In the genomic region with DNA sequence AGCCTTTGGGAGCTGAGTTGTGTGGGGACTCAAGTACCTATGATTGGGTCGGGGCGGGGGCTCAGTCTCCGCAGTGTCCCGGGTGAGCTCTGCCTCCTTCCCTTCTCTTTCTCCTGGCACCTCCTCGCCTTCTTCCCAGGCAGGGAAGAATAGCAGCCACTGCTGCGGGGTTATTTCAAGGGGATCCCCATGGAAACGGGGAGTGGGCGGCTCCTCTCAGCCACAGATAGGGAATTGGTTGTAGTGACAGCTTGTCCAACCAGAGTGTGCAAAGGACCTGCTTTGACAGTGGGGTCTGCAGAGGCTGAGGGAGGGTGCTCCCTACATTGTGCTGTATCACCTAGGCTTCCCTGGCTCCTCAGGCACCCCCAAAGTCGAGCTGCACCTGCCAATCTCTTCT, we compare ENCODE assay signal across 10 mouse cellular contexts. TPM values are rescaled to one million over a fixed set of nuclear protein-coding genes. Genes with fewer than 3 reads are reported as not detected.
DNase-seq lines count a peak whose midpoint lies in the region; ATAC-seq lines count a peak whose summit lies in the region.
"Had no signal": no experiment of that assay in that cellular context is flagged by ENCODE, and none has a peak within 500 bp of the region (broad histone marks: within the 10 kb centered on the region; RNA-seq: fewer than 3 reads in every experiment).

No protein-coding gene starts in this region.

- no peak overlapping the region for H3K4me3 ChIP-seq in neural tube, embryonic 15.5 days (replicated peaks)
- no peak overlapping the region for H3K4me3 ChIP-seq in kidney, embryonic 15.5 days (replicated peaks)
- H3K4me3 ChIP-seq: liver, embryonic 12.5 days had no signal

- H3K27me3 ChIP-seq in neural tube, embryonic 15.5 days (replicated peaks) = no peaks in the 10 kb centered on the region
- peaks cover 39% of the 10 kb centered on the region for H3K27me3 ChIP-seq in kidney, embryonic 15.5 days

- 18% methylated on average over 9 of the region's 9 CpGs for WGBS in neural tube, embryonic 15.5 days
- 36% methylated on average over 9 of the region's 9 CpGs for WGBS in kidney, embryonic 15.5 days

- peak; percentile 24 for DNase-seq in embryo, embryonic 9.5 days (ENCODE audit: extremely low spot score)
- DNase-seq in left cerebral cortex, adult 11 months (ENCODE audit: low spot score) = peak; percentile 77
- no peak for DNase-seq in spleen, adult 18-20 months
- DNase-seq in ovary, adult 18-20 months (ENCODE audit: low spot score) = no peak
- DNase-seq: thymus, adult 18-20 months had no signal

- peaks cover 85% of the 10 kb centered on the region for H3K4me1 ChIP-seq in neural tube, embryonic 15.5 days
- H3K4me1 ChIP-seq in kidney, embryonic 15.5 days = peaks cover 19% of the 10 kb centered on the region
- H3K4me1 ChIP-seq: liver, embryonic 12.5 days had no signal

- H3K4me2 ChIP-seq in neural tube, embryonic 15.5 days = no peak overlapping the region
- no peak overlapping the region for H3K4me2 ChIP-seq in kidney, embryonic 15.5 days
- H3K4me2 ChIP-seq: liver, embryonic 12.5 days had no signal

- H3K27ac ChIP-seq in neural tube, embryonic 15.5 days (replicated peaks) = 0 out of 2 replicates have a peak overlapping the region, but pooled peaks have one; percentile 23
- no peak overlapping the region for H3K27ac ChIP-seq in kidney, embryonic 15.5 days
- H3K27ac ChIP-seq: liver, embryonic 12.5 days had no signal

- ATAC-seq in frontal cortex, adult (ENCODE audit: low TSS enrichment) = peak; percentile 32
- ATAC-seq in neural tube, embryonic 15.5 days (ENCODE audit: low FRiP score) = 0 out of 2 replicates have a peak, but pooled peaks have one; percentile 5
- no peak for ATAC-seq in kidney, embryonic 15.5 days (replicated peaks; ENCODE audit: low FRiP score)
- no peak for ATAC-seq in erythroblast, adult 5-6 weeks (replicated peaks; ENCODE audit: low FRiP score, poor library complexity, severe bottlenecking)
- ATAC-seq: liver, embryonic 12.5 days had no signal

- no peak overlapping the region for H3K9ac ChIP-seq in neural tube, embryonic 15.5 days (replicated peaks)
- no peak overlapping the region for H3K9ac ChIP-seq in kidney, embryonic 15.5 days
- H3K9ac ChIP-seq: liver, embryonic 12.5 days had no signal

- no peaks in the 10 kb centered on the region for H3K9me3 ChIP-seq in neural tube, embryonic 15.5 days (replicated peaks)
- H3K9me3 ChIP-seq in kidney, embryonic 15.5 days (replicated peaks) = no peaks in the 10 kb centered on the region
- H3K9me3 ChIP-seq: liver, embryonic 12.5 days had no signal

- no peaks in the 10 kb centered on the region for H3K36me3 ChIP-seq in neural tube, embryonic 15.5 days
- no peaks in the 10 kb centered on the region for H3K36me3 ChIP-seq in kidney, embryonic 15.5 days
- H3K36me3 ChIP-seq: liver, embryonic 12.5 days had no signal

RNA-seq across cellular contexts. Expression of a gene that starts 22.5 kb away (rescaled TPM):
- polyA plus RNA-seq in neural tube, embryonic 15.5 days (2015; fragmentation: Nextera tagmentation; extraction: Ambion mirVana) = 56.3 and 72.9 TPM in 2 replicates
- 0.13 and 0.61 TPM in 2 replicates for polyA plus RNA-seq in kidney, embryonic 15.5 days (2015; fragmentation: Nextera tagmentation; extraction: Ambion mirVana)
- not detected in 2 replicates for total RNA-seq in erythroblast, adult 5-6 weeks (2015; ENCODE audit: low replicate concordance)
- total RNA-seq in erythroblast, adult 5-6 weeks (2017; ENCODE audit: low replicate concordance) = 0.26 TPM in 1 of 2 replicates, not detected in the other

Comparison
In these comparisons a context has a peak if more than half of its experiments do, and no peak if none do; other contexts are left out.
1. DNase-seq: peak in embryo, embryonic 9.5 days (single experiment) and left cerebral cortex, adult 11 months (single experiment); none in spleen, adult 18-20 months (0 of 2) and ovary, adult 18-20 months (single experiment).
2. ATAC-seq: peak in frontal cortex, adult (single experiment) and neural tube, embryonic 15.5 days (single experiment); none in kidney, embryonic 15.5 days (single experiment) and erythroblast, adult 5-6 weeks (single experiment).
3. RNA of a gene that starts 22.5 kb away (polyA plus RNA-seq): 56.3 to 72.9 TPM in neural tube, embryonic 15.5 days; 0.13 to 0.61 TPM in kidney, embryonic 15.5 days; every median in the first group is over 10 times any median in the second.